Mouse (Mus musculus) regulatory T cell (primary cell): ENCODE data around the gene Cldn11.

Experiments
- in situ Hi-C: fragments of 300-600 bp; cut with MboI, MseI; formaldehyde crosslinking; loops from one replicate; pipeline ENCODE4 v1.15.1; 2025; ENCODE audit warnings: high pct_unique_total_duplicates

Gene Cldn11

GRCm38 (mm10) chr3:31157776-31158175 lies 8.1 kb downstream of the Cldn11 start:
- in situ Hi-C loops: no loop called here

GRCm38 (mm10) chr3:31160046-31160445 lies 10.3 kb downstream of the Cldn11 start:
- in situ Hi-C loops: loop anchor here (10.0 kb wide), 1 partner anchor 1015 kb away; no protein-coding TSS in a partner anchor

- in situ Hi-C loops: loop anchor here (10.0 kb wide), 1 partner anchor 1017 kb away; no protein-coding TSS in a partner anchor
Observed at GRCm38 (mm10) chr3:31161336-31161735, 11.6 kb downstream of the Cldn11 start.

- in situ Hi-C loops: loop anchor here (10.0 kb wide), 1 partner anchor 1018 kb away; no protein-coding TSS in a partner anchor
Observed at GRCm38 (mm10) chr3:31162860-31163259, 13.1 kb downstream of the Cldn11 start.

DNA sequence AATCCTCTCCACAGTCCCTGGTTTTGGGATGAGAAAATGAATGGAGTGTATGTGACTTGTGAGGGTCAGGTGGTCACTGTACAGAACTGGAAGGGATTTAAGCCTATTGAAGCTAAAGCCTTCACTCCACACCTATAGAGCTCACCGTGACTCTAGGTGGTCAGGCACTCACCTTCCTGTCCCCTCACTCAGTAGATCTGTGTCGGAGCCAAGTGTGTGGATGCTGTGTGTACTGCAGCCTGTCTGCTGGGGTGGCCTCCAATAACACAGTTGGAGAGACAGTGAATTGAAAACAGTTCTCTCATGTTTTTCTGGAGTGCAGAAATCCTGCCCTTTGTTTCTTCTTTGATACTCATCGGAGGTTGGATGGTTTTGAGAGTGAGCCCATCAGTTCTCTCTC lies 16.1 kb downstream of the Cldn11 start:
- in situ Hi-C loops: loop anchor here (10.0 kb wide), 1 partner anchor 1021 kb away; no protein-coding TSS in a partner anchor

- in situ Hi-C loops: loop anchor here (10.0 kb wide), 1 partner anchor 1022 kb away; no protein-coding TSS in a partner anchor
Observed at GRCm38 (mm10) chr3:31166365-31166871, 16.7 kb downstream of the Cldn11 start.

GRCm38 (mm10) chr3:31190342-31190741 lies 40.6 kb downstream of the Cldn11 start:
- in situ Hi-C loops: no loop called here

DNA sequence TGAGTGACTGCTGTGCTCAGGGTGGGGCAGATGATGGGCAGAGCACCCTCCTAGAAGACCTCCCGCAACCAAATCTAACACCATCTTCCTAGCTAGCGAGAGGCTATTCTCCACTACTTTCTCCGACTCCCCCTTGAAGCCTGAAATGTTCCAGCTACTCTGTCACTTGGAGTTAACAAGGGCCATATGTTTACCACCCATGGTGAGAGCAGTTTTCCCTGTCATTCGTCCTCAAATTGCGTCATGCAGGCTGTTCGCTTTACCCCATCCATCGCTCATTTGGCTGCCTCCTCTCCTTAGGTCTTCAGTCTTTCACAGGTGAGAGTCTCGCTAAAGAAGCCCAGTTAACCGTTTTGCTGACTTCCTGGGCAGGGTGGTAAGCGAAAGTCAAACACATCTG lies 41.7 kb downstream of the Cldn11 start:
- in situ Hi-C loops: no loop called here

DNA sequence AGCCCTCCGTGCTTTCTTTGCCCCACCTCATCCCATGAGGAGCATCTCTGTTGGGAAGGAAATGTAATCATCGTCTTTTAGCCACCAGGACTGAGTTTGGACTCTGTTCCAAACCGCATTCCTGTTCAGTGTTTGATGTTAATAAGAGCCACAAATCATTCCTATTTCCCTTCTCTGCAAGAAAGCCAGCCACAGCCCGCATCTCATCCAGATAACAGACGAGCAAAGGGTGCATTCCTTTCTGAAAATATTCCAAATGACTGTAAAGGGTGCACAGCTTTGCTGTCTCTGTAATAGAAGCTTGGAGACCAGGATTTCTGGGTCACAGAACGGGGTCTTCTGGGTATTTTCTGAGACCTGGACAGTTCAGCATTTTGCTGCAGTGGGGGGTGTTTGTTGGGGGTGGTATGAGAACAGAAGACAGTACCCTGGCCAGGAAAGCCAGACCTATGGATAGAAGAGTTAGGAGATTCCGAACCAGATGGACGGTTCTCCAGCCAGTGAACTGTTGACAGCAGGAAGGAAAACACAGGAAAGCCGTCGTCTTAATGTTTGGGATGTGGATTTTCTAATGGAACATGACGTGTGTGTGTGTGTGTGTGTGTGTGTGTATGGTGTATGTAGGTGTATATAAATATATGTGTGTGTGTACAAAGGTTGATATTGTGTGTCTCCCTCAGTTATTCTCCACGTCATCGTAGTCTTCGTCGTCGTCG lies 49.6 kb downstream of the Cldn11 start:
- in situ Hi-C loops: no loop called here

- in situ Hi-C loops: no loop called here
Observed at GRCm38 (mm10) chr3:31203947-31204346, 54.2 kb downstream of the Cldn11 start.

DNA sequence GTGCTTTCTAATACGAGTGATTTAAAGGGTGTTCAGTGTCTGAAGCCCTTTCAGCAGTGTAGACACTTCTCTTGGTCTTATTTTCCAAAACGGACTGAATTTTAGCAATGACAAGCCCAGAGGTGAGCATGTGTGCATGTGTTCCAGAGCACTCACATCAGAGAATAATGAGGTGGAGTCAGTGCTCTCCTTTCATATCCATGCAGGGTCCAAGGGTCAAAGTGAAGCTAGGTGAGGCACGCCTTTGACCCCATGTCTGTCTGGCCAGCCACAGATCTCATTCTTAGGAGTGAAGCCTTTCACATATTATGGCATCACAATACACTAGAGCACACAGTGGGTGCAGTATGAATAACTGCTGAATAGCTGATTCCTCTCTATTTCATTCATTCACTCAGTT lies 55.4 kb downstream of the Cldn11 start:
- in situ Hi-C loops: no loop called here

DNA sequence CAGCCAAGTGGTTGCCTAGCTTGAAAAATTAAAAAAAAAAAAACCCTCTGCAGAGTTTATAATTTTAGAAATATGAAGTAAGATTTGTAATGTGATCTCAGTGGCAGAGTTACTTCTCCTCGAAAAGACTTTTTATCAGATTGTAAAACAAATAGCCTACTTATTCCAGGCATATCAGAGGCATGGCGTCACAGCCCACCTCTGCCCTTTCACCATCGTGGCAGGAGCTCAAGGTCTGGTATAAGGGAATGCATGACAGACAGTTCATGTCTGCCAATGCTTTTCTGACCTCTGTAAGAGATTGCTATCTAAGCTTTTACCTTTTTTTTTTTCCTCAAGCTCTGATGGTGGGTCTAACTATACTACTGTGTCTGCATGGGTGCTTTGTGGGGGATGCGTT lies 58.3 kb downstream of the Cldn11 start:
- in situ Hi-C loops: no loop called here

DNA sequence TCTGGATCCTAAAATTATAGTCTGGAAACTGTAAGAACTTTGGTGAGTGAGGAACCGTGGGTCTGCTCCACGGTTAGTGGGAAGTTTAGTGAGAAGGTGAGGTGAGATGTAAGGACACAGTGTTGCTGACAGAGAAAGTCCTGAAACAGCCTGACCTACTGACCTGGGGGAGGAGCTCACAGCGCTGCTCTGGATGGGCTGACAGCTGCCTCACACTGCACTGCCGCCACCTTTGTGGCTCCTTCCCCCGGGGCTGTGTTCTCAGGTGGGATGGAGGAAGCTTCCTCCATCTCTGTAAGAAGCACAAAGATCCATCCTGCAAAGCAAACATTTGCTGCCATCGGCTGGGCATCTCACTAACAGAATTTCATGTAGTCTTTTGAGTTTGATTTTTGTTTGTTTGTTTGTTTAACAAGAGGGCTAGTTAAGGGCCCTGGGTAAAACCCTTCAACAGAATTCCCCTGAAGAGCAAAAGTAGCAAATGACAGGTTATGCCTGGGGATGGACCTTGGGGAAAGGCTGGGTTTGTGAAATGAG lies 58.8 kb downstream of the Cldn11 start:
- in situ Hi-C loops: no loop called here

GRCm38 (mm10) chr3:31209001-31209400 lies 59.3 kb downstream of the Cldn11 start:
- in situ Hi-C loops: no loop called here

- in situ Hi-C loops: no loop called here
Observed at GRCm38 (mm10) chr3:31212205-31213038, 62.7 kb downstream of the Cldn11 start.

DNA sequence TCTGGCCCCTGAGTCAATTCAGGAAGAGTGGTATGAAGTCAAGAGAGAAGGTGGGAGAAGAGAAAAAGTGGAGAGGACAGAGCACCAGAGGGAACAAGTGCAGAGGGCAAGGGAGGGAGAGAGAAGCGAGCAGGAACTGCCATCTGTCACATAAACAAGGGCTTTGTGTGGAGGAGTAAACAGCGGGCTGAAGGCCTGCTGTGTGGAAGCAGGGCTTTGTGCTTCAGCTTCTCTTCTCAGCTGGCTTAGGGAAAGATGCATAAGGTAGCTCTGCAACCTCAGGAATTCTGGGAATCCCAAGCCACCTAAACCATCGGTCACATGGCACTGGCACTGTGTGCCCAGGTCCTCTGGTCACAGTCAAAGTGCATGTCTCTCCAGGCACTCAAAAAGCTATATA lies 64.1 kb downstream of the Cldn11 start:
- in situ Hi-C loops: no loop called here
